Mouse (Mus musculus): ENCODE measurements at regions not wholly inside any gene's neighbourhood (a gene's known extent, or its start where the extent isn't known, plus 50 kb on each side); places are given as distances from the start of the nearest gene placed in this dataset.

- no peak for ATAC-seq (ENCODE audit: insufficient number of reproducible peaks, low FRiP score)
- H3K27ac ChIP-seq (ENCODE audit: poor library complexity, severe bottlenecking): no peak overlapping the region
- no peaks in the 10 kb centered on the region for H3K27me3 ChIP-seq (replicated peaks)
- no peaks in the 10 kb centered on the region for H3K36me3 ChIP-seq
- H3K9me3 ChIP-seq (replicated peaks): peaks cover 4% of the 10 kb centered on the region; the same call in 1 of the 2 replicates
- H3K4me2 ChIP-seq: no peak overlapping the region
- H3K4me3 ChIP-seq: no peak overlapping the region
- no peak overlapping the region for H3K9ac ChIP-seq
- H3K4me1 ChIP-seq (replicated peaks): peaks cover 22% of the 10 kb centered on the region
These were observed 77.8 kb upstream of the Pgrmc2 start for GRCm38 (mm10) chr3:41160648-41161047.

- H3K27ac ChIP-seq (ENCODE audit: poor library complexity, severe bottlenecking): peak overlapping the region; percentile 89
- H3K4me1 ChIP-seq (replicated peaks): peaks cover 20% of the 10 kb centered on the region
- 32% methylated on average over 12 of the region's 12 CpGs for WGBS
- H3K4me2 ChIP-seq: no peak overlapping the region
- H3K27me3 ChIP-seq (replicated peaks): no peaks in the 10 kb centered on the region
- no peak overlapping the region for H3K9ac ChIP-seq
- no peak overlapping the region for H3K4me3 ChIP-seq
- no peaks in the 10 kb centered on the region for H3K36me3 ChIP-seq
- peak; percentile 52 for ATAC-seq (ENCODE audit: insufficient number of reproducible peaks, low FRiP score)
- peaks cover 4% of the 10 kb centered on the region; the same call in 1 of the 2 replicates for H3K9me3 ChIP-seq (replicated peaks)
These were observed 75.6 kb upstream of the Pgrmc2 start for GRCm38 (mm10) chr3:41158314-41158973.

- Histone ChIP-seq H3K27ac (ENCODE audit: poor library complexity, severe bottlenecking) (no peak overlapping the region), H3K4me2 (no peak overlapping the region), H3K9ac (no peak overlapping the region), H3K4me1 (replicated peaks) (peaks cover 17% of the 10 kb centered on the region), H3K27me3 (replicated peaks) (no peaks in the 10 kb centered on the region), H3K4me3 (no peak overlapping the region), H3K36me3 (no peaks in the 10 kb centered on the region), H3K9me3 (replicated peaks) (peaks cover 4% of the 10 kb centered on the region; the same call in 1 of the 2 replicates)
- no peak for ATAC-seq (ENCODE audit: insufficient number of reproducible peaks, low FRiP score)
- 92% methylated on average over 3 of the region's 3 CpGs for WGBS
These were observed 74.6 kb upstream of the Pgrmc2 start for GRCm38 (mm10) chr3:41157428-41157827.

- H3K9me3 ChIP-seq (replicated peaks): peaks cover 4% of the 10 kb centered on the region; the same call in 1 of the 2 replicates
- H3K4me1 ChIP-seq (replicated peaks): peaks cover 23% of the 10 kb centered on the region
- H3K27me3 ChIP-seq (replicated peaks): no peaks in the 10 kb centered on the region
- no peak overlapping the region for H3K4me2 ChIP-seq
- 90% methylated on average over 2 of the region's 2 CpGs for WGBS
- H3K36me3 ChIP-seq: no peaks in the 10 kb centered on the region
- no peak overlapping the region for H3K9ac ChIP-seq
- no peak for ATAC-seq (ENCODE audit: insufficient number of reproducible peaks, low FRiP score)
- no peak overlapping the region for H3K4me3 ChIP-seq
- no peak overlapping the region for H3K27ac ChIP-seq (ENCODE audit: poor library complexity, severe bottlenecking)
These were observed 73.7 kb upstream of the Pgrmc2 start for GRCm38 (mm10) chr3:41156562-41156961.

- H3K4me3 ChIP-seq: no peak overlapping the region
- H3K4me1 ChIP-seq (replicated peaks): peaks cover 23% of the 10 kb centered on the region
- H3K27me3 ChIP-seq (replicated peaks): no peaks in the 10 kb centered on the region
- 50% methylated on average over 9 of the region's 9 CpGs for WGBS
- no peak overlapping the region for H3K27ac ChIP-seq (ENCODE audit: poor library complexity, severe bottlenecking)
- H3K36me3 ChIP-seq: no peaks in the 10 kb centered on the region
- no peaks in the 10 kb centered on the region for H3K9me3 ChIP-seq (replicated peaks)
- no peak overlapping the region; the same call in 1 of the 2 replicates for H3K9ac ChIP-seq
- ATAC-seq (ENCODE audit: insufficient number of reproducible peaks, low FRiP score): peak; percentile 72; the same call in 1 of the 2 replicates
- H3K4me2 ChIP-seq: no peak overlapping the region
These were observed 72.4 kb upstream of the Pgrmc2 start for GRCm38 (mm10) chr3:41155132-41155760.

GRCm38 (mm10) chr3:41154402-41154801, 71.6 kb upstream of the Pgrmc2 start:
- 68% methylated on average over 1 of the region's 1 CpGs for WGBS
- H3K9ac ChIP-seq: no peak overlapping the region
- H3K9me3 ChIP-seq (replicated peaks): no peaks in the 10 kb centered on the region
- peaks cover 23% of the 10 kb centered on the region for H3K4me1 ChIP-seq (replicated peaks)
- H3K4me2 ChIP-seq: no peak overlapping the region
- no peak overlapping the region for H3K4me3 ChIP-seq
- H3K27me3 ChIP-seq (replicated peaks): no peaks in the 10 kb centered on the region
- no peaks in the 10 kb centered on the region for H3K36me3 ChIP-seq
- no peak for ATAC-seq (ENCODE audit: insufficient number of reproducible peaks, low FRiP score)
- H3K27ac ChIP-seq (ENCODE audit: poor library complexity, severe bottlenecking): no peak overlapping the region

- H3K9ac ChIP-seq: no peak overlapping the region
- peaks cover 13% of the 10 kb centered on the region for H3K4me1 ChIP-seq (replicated peaks)
- H3K27ac ChIP-seq (ENCODE audit: poor library complexity, severe bottlenecking): no peak overlapping the region
- H3K4me2 ChIP-seq: no peak overlapping the region
- no peaks in the 10 kb centered on the region for H3K36me3 ChIP-seq
- H3K27me3 ChIP-seq (replicated peaks): no peaks in the 10 kb centered on the region
- WGBS: 35% methylated on average over 7 of the region's 7 CpGs
- ATAC-seq (ENCODE audit: insufficient number of reproducible peaks, low FRiP score): no peak
- H3K9me3 ChIP-seq (replicated peaks): no peaks in the 10 kb centered on the region
- no peak overlapping the region for H3K4me3 ChIP-seq
These were observed 69.1 kb upstream of the Pgrmc2 start for GRCm38 (mm10) chr3:41151989-41152388.

GRCm38 (mm10) chr3:41140391-41140790, 57.5 kb upstream of the Pgrmc2 start:
- Histone ChIP-seq H3K27ac (ENCODE audit: poor library complexity, severe bottlenecking) (no peak overlapping the region), H3K9me3 (replicated peaks) (peaks cover 17% of the 10 kb centered on the region), H3K36me3 (no peaks in the 10 kb centered on the region), H3K4me2 (no peak overlapping the region), H3K4me3 (no peak overlapping the region), H3K27me3 (replicated peaks) (no peaks in the 10 kb centered on the region), H3K9ac (no peak overlapping the region), H3K4me1 (replicated peaks) (no peaks in the 10 kb centered on the region)
- ATAC-seq (ENCODE audit: insufficient number of reproducible peaks, low FRiP score): no peak
- 86% methylated on average over 4 of the region's 4 CpGs for WGBS

GRCm38 (mm10) chr3:41137931-41138330, 55.1 kb upstream of the Pgrmc2 start:
- peaks cover 17% of the 10 kb centered on the region for H3K9me3 ChIP-seq (replicated peaks)
- no peaks in the 10 kb centered on the region for H3K36me3 ChIP-seq
- no peak overlapping the region for H3K27ac ChIP-seq (ENCODE audit: poor library complexity, severe bottlenecking)
- no peaks in the 10 kb centered on the region for H3K4me1 ChIP-seq (replicated peaks)
- 68% methylated on average over 1 of the region's 1 CpGs for WGBS
- no peak overlapping the region for H3K4me3 ChIP-seq
- no peak overlapping the region for H3K9ac ChIP-seq
- no peak overlapping the region for H3K4me2 ChIP-seq
- no peak for ATAC-seq (ENCODE audit: insufficient number of reproducible peaks, low FRiP score)
- no peaks in the 10 kb centered on the region for H3K27me3 ChIP-seq (replicated peaks)

- Histone ChIP-seq H3K4me3 (no peak overlapping the region), H3K4me2 (no peak overlapping the region), H3K27ac (ENCODE audit: poor library complexity, severe bottlenecking) (no peak overlapping the region), H3K4me1 (replicated peaks) (no peaks in the 10 kb centered on the region), H3K9ac (no peak overlapping the region), H3K27me3 (replicated peaks) (no peaks in the 10 kb centered on the region), H3K36me3 (no peaks in the 10 kb centered on the region), H3K9me3 (replicated peaks) (0 out of 2 replicates have a peak, but pooled peaks cover 5% of the 10 kb centered on the region)
- WGBS: 72% methylated on average over 6 of the region's 6 CpGs
- ATAC-seq (ENCODE audit: insufficient number of reproducible peaks, low FRiP score): no peak
These were observed 50.0 kb upstream of the Pgrmc2 start for GRCm38 (mm10) chr3:41132889-41133288.
